Mouse (Mus musculus): ENCODE measurements around the gene Nhsl1. TPM values are rescaled to one million over a fixed set of nuclear protein-coding genes. Genes with fewer than 3 reads are reported as not detected.

Gene Nhsl1
- 13.0 and 13.5 TPM in 2 replicates for polyA plus RNA-seq (2012; rRNA removed)

DNA sequence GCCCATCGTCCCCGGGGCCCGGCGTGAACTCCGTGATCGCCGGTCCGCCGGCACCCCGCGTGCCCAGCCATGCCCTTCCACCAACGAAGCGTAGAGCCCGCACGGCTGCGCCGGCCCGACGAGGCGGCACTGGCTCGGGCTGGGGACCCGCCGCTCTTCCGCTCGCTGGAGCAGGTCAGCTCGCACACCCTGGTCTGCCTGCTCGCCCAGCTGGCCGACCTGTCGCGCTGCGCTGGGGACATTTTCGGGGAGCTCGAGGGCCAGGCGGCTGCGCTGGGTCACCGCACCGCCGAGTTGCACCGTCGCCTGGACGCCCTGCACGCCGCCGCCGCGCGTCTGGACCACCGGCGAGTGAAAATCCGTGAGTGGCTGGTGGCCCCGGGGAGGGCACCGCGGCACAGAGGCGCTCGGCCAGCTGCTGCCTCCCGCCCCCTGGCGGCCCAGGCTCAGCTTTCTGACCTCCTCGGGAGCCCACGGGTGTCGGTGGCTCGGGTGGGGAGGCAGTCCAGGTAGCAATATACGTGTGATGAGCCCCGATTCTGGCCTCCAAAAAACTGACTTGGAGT lies at the start of gene Nhsl1:
Nhsl1 (plus strand) TSS at position 70 of the 566 bp plus-strand sequence.
- DNase-seq (ENCODE audit: extremely low spot score in 1 of 2, low spot score in 1 of 2) = peak in 1 of 2 experiments; percentile 18

DNA sequence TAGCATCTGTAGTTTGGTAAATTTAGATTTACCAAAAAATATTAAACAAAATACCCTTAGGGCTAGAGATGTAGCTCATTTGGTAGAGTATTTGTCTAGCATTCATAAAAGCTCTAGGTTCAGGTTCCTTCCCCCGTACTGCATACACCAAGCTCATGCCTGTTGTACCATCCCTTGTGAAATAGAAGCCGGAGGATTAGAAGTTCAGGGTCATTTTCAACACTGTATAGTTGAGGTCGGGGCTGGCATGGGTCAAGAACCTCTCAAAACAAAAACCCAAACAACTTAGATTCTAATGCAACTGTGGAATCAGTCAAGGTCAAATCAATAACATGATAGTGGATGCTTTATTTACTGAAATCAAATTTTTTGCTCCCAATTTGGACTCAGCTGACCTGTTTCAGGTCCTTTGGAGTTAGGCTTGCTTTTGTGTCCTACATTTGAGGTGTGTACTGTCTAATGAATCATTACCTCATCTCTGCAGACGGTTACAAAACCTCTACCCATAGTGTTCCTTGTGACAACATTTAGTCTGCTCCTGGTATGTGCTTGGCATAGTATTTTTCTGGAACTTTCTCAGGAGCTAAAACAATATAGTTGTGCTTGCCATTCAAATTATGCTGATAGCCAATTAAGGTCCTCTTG lies 42.6 kb upstream of the Nhsl1 start:
- no peak for DNase-seq (ENCODE audit: extremely low spot score in 1 of 2, low spot score in 1 of 2)

GRCm38 (mm10) chr10:18283991-18284390 lies 34.8 kb upstream of the Nhsl1 start:
- DNase-seq (ENCODE audit: extremely low spot score in 1 of 2, low spot score in 1 of 2) = no peak

GRCm38 (mm10) chr10:18289512-18289911 lies 29.3 kb upstream of the Nhsl1 start:
- no peak for DNase-seq (ENCODE audit: extremely low spot score in 1 of 2, low spot score in 1 of 2)

DNA sequence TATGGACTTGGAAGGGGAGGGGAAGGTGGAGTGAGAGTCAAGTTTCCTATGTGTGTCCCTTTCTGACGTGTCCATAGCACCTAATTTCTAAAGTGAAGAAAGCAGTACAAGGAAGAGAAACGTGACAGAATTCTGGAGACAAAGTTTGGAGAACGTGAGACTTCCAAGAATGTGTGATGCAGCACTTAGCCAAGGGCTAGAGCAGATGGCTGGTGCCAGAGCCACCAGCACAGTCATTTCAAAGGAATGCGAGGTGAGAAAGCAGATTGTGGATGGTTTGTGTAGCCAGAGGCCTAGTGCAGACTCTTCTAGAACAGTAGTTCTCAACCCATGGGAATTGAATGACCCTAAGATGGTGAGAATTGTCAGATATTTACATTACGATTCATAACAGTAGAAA lies 13.7 kb upstream of the Nhsl1 start:
- peak; percentile 19 to 27 for DNase-seq (ENCODE audit: extremely low spot score in 1 of 2, low spot score in 1 of 2)

DNA sequence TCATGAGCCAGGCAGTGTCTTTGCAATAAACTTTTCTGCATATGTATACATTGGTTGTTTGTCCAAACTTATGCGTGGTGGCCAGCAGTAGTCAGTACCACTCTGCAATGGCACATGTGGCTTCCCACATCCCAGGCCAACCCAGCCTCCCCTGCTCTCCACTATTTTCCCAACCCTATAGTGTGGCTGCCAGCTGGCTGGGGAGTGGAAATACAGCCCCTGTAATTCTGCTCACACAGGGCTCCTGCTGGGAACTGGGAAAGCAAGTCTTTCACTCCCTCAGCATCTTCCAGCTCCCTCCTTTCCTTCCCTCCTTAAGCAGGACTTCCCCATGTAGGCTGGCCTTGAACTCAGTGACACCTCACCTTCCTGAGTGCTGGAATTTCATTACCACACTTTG lies 3.7 kb upstream of the Nhsl1 start:
- no peak for DNase-seq (ENCODE audit: extremely low spot score in 1 of 2, low spot score in 1 of 2)

DNA sequence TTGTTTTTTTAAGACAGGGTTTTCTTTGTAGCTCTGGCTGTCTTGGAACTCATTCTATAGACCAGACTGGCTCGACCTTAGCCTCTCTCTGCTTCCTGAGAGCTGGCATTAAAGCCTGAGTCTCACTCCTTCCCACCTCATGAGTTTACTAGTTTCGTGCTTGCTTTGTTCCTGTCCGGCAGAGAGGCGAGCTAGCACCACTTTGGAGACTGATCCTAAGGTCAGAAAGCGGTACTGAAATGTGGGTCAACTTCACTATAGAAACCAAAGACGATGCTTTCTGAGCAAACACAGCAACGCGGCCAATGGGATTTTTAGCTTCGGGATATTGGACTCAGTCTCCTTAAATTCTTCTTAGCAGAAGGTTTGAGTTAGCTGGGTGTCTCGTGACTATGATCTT lies 1.3 kb upstream of the Nhsl1 start:
- no peak for DNase-seq (ENCODE audit: extremely low spot score in 1 of 2, low spot score in 1 of 2)

DNA sequence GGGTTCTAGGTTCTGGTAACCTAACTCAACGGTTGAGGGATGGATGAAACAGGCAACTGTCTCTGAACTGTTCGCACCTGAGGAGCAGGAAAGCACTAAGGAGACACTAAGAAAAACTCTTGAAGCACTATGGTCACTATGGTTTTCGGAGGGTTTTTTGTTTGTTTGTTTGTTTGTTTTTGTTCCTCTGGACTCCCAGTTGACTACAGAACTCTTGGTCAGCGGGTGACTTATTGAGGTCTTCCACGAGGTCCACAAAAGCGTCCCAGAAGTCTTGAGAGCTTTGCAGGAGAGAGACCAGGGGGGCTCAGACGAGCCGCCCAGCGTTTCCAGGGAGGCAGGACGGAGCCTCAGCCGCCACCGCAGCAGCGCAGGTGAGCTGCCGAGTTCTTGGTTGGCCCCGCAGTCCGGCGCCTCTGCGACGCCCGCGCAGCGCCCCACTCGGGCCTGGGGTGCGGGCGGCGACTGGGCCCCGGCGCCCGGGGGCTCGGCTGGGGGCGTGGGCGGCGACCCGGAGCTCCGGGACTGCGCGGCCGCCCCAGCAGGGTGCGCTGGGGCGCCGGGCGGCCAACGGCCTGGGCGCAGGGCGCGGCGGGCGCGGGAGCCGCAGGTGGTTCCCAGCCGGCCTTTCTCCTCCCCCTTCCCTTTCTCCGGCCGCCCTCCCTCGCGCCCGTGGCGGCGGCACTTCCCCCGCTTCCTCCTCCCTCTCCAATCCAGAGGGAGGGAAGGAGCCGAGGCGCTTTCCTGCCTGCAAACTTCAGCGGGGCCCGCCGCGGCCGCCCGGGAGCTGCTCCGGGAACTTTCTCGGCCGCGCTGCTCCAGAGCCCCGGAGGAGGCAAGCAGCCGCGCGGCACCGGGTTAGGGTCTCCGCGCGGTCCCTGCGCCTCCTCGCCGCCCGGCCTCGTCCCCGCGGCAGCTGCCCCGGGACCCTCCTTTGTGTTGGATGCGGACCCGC lies 547 bp upstream of the Nhsl1 start:
- peak in 1 of 2 experiments; percentile 30 for DNase-seq (ENCODE audit: extremely low spot score in 1 of 2, low spot score in 1 of 2)

DNA sequence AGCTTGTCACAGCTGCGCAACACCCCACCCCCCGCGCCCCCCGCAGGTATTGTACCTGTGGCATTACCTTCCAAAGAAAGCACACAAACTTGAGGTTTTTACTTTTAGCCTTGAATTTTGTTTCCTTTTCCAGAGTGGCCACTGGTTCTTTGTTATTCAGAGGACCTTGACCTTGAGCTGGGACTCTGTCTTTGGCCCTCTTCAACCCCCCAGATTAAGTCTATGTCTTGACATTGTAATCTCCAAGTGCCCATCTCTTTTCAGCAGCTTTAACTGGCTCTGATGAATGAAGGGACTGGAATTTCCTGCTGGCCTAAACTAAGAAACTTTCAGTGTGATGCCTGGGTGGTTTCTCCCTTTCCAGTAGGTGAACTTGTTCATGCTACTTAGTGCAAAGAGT lies 906 bp downstream of the Nhsl1 start:
- no peak for DNase-seq (ENCODE audit: extremely low spot score in 1 of 2, low spot score in 1 of 2)

GRCm38 (mm10) chr10:18321861-18322260 lies 3.1 kb downstream of the Nhsl1 start:
- DNase-seq (ENCODE audit: extremely low spot score in 1 of 2, low spot score in 1 of 2) = no peak

GRCm38 (mm10) chr10:18323701-18324100 lies 4.9 kb downstream of the Nhsl1 start:
- DNase-seq (ENCODE audit: extremely low spot score in 1 of 2, low spot score in 1 of 2) = no peak

GRCm38 (mm10) chr10:18328331-18328908 lies 9.6 kb downstream of the Nhsl1 start:
- no peak for DNase-seq (ENCODE audit: extremely low spot score in 1 of 2, low spot score in 1 of 2)

GRCm38 (mm10) chr10:18329096-18330038 lies 10.6 kb downstream of the Nhsl1 start:
- peak in 1 of 2 experiments; percentile 12 for DNase-seq (ENCODE audit: extremely low spot score in 1 of 2, low spot score in 1 of 2)

DNA sequence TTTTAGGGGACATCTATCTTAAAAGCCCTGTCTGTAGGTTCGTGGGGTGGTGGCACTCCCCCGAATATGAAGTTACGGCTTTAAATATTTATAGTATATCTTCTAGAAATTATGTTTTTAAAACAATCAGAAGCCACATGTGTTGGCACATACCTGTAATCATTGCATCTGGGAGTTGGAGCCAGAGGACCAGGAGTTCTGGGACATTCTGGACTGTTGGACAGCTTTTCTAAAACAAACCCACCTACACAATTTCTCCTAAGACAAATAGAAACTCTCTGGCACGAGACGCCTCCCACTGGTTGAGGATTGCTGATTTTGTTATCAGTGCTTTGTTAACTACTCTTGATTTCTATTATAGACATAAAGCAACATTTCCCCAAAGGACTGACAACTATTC lies 11.7 kb downstream of the Nhsl1 start:
- DNase-seq (ENCODE audit: extremely low spot score in 1 of 2, low spot score in 1 of 2) = no peak

DNA sequence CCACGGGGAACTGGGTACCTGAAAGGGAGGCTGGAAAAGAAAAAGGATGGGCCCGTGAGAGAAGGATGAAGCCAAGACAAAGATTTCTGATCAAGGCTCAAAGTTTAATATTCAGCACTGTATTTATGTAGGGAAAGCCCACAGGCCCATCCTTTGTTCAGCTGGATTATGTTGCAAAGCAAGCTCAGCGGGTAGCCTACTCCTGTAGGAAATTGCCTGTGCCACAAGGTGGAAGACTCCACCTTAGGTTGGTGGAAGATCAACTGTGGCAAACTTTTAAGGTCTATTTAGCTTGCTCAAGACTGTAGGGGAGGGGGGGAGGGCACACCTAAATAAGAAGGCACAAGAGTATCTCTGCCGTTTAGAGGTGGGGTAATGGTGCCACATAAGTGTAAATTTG lies 14.8 kb downstream of the Nhsl1 start:
- no peak for DNase-seq (ENCODE audit: extremely low spot score in 1 of 2, low spot score in 1 of 2)

- DNase-seq (ENCODE audit: extremely low spot score in 1 of 2, low spot score in 1 of 2) = no peak
Measured at GRCm38 (mm10) chr10:18334176-18334575, 15.4 kb downstream of the Nhsl1 start.

DNA sequence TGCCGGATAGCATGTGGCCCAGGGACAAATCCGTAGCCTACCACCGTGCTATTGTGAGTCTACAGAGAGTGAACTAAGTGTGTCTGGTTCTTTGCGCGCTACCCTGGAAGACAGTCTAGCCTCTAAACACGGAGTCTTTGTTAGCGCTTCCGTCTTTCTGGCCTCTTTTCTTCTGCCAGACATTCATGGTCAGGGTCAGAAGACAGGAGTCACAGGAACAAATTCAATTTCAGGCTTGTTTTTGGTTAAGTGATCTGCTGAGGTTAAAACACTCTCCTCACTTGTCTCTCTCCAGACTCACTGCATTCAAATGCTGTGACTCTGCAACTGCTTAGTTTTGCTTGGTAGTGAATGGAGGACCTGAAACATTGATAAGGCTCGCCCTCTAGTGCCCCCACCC lies 15.9 kb downstream of the Nhsl1 start:
- no peak for DNase-seq (ENCODE audit: extremely low spot score in 1 of 2, low spot score in 1 of 2)

DNA sequence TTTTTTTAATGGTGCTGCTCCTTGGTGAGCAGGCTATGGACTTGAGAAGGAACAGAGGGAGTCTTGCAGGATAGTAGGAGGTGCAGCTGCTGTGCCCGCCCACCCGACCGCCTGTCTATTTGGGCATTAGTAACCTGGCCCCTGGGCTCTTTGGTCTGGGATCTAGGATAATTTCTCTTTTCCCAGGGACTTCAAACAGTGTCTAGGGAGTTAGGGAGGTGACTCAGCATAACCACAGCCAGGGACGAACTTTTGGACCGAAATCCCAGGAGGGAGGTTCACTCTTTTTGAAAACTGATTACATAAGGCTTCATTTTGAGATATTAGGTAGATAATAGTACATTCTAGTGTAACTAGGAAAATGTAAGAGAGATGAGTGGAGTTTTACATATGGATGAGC lies 18.9 kb downstream of the Nhsl1 start:
- no peak for DNase-seq (ENCODE audit: extremely low spot score in 1 of 2, low spot score in 1 of 2)

DNA sequence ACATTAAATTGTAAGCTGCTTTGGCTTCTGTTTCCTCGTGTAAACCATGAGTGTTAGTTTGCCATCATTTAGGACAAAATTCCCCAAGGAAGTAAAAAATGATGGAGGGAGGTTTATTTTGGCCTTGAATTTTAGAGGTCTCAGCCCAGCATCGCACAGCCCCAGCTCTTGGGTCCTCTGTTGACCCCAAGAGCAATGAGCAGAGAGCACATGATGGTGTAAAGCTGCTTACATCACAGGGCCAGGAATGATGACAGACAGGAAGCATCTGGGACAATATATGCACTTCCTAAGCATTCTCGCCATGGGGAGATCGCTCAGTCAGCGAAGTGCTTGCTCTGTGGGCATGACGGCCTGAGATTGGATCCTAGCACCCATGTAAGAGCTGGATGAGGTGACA lies 20.6 kb downstream of the Nhsl1 start:
- DNase-seq (ENCODE audit: extremely low spot score in 1 of 2, low spot score in 1 of 2) = no peak

GRCm38 (mm10) chr10:18340930-18341329 lies 22.1 kb downstream of the Nhsl1 start:
- no peak for DNase-seq (ENCODE audit: extremely low spot score in 1 of 2, low spot score in 1 of 2)
